Mouse (Mus musculus) common myeloid progenitor, adult 5-6 weeks (primary cell): ENCODE results near the gene Map3k9. TPM values are rescaled to one million over a fixed set of nuclear protein-coding genes. Genes with fewer than 3 reads are reported as not detected.
A peak's percentile ranks its signal among the peaks of the same experiment; 100 is the strongest.

Source experiments
- ATAC-seq: replicated peaks from 2 replicates; pipeline ENCODE4 v1.8.0; 2016; ENCODE audit warnings: low read depth, mild to moderate bottlenecking, moderate TSS enrichment, inconsistent platforms; ENCODE audit not compliant: poor library complexity, severe bottlenecking
- total RNA-seq: library from RNA; stranded (forward); fragments of 200-1000, 187-1606 nt; gene quantifications from 2 replicates; pipeline ENCODE4 v1.2.3, GENCODE M21; 2017

The Map3k9 gene
- total RNA-seq, 1 experiment from 2014 or later: 0.91 TPM

GRCm38 (mm10) chr12:81788672-81789084 lies 7.7 kb upstream of the Map3k9 start:
- peak; percentile 95 for ATAC-seq

GRCm38 (mm10) chr12:81787262-81787661 lies 6.3 kb upstream of the Map3k9 start:
- ATAC-seq: no peak

DNA sequence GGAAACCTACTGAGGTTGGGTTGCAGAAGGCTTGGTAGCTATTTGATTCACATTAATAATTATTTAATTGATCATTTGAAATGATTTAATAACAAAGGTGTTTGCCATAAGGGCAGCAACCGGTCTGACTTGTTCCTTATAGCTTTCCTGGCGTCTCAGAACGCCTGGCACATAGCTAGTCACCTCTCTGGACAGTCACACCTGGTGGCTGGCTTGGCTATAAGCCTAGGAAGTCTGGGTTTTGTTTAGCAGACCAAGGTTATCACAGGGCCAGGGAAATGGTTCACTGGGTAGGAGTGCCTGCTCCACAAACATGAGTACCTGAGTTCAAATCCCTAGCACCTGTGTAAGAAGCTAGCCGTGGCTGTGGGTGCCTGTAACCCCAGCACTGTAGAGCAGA lies 2.3 kb upstream of the Map3k9 start:
- no peak for ATAC-seq

DNA sequence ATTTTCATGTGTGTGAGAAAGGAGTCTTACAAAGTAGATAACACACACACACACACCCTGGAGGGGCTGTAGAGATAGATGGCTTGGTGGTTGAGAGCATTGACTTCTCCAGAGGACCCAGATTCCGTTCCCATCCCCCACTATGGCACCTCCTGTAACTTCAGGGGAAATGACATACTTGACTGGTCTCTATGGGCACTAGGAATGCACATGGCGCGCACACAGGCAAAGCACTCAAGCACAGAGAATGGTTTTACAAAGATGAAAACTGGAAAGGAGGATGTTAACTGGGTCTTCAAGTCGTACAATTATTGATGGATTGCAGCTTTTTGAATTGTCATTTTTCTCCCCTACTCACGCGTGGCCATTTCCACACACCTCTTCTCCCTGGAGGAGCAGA lies 1.6 kb upstream of the Map3k9 start:
- ATAC-seq: no peak

DNA sequence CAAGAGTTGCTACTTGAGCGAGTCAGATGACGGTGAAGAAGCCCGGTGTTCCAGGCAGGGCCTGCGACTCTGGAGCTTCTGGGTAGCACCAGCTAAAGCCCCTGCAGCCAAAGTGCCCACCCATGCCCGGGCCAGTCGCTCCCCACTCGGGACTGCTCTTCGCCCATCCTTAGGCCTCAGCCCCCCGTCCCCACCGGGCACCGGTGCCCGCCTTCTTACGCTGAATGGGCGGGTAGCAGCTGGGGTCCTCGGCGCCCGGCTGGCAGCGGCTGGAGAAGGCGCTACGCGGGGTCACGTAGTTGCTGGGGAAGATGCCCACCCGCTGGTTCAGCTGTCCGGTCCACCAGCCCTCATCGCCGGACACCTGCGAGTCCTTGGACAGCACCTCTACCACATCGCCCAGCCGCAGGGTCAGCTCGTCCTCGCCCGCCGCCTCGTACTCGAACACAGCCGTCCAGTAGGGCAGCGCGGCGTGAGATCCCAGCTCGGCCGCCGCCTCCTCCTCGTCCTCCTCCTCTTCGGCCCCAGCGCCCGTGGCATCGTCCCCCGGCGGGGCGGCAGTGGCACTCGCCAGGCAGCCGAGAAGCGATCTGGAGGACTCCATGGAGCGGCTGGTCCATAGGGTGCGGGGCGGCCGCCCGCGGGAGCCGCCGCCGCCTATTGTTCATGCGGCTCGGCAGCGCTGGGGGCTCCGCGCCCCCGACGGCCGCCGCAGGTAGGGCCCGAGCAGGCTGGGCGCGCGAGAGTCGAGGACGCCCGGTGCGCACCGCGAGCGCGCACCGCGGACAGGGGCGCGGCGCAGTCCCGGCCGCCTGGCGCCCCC lies 493 bp downstream of the Map3k9 start:
- no peak for ATAC-seq

DNA sequence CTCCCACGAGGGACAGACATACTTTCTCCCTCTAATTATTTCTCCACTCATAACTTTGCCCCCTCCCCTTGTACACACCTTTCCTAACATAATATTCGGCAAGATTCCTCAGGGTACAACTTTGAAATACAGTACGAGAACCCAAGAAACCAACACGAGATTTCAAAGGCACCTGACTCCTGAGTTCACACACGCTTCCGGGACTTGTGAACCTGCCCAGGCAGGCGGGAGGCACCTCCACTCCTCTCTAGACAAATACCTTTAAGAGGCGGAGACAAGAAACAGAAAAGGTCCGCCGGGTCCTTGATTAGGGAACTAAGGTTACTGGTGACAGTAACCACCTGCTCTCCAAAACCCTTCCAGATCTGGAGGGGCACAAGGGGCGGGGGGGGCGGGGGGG lies 1.1 kb downstream of the Map3k9 start:
- ATAC-seq: no peak

DNA sequence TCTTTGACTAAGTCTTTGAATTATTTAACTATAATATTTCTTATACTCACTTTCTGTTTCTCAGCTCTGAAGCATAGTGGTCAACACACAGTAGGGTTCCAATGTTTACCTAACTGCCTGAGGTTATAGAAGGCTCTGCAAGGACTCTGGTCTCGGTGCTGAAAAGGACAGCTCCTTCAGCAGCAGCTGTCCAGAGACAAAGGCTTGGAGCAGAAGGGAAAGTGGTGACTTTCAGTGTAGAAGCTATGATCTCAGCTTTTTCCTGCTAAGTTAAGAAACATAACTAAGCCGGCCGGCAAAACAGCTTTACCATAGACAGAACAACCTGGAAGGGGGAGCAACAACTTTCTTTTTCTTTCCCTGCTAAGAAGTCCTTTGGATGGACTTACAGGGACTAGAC lies 4.8 kb downstream of the Map3k9 start:
- no peak for ATAC-seq

- ATAC-seq: no peak
These were observed 5.3 kb downstream of the Map3k9 start for GRCm38 (mm10) chr12:81775641-81776040.

GRCm38 (mm10) chr12:81774186-81774585 lies 6.8 kb downstream of the Map3k9 start:
- no peak for ATAC-seq

DNA sequence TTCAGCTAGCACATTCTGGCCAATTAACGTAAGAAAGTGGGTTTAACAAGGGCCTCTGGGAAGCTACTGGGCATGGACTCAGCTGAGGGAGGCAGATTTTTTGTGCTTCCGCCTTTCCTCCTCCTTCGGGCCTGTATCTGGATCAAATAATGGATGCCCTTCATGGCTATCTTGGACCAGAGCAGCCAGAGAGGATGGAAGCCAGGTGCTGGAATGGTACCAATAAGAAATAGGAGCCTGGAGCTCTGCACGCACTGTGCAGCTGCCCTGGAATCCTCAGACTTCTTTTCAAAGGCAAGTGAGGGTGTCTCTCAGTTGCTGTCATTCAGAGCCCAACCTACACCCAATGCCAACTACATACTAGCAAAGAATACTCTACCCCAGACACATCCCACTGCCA lies 11.5 kb downstream of the Map3k9 start:
- ATAC-seq: no peak

GRCm38 (mm10) chr12:81765386-81765785 lies 15.6 kb downstream of the Map3k9 start:
- ATAC-seq: no peak

DNA sequence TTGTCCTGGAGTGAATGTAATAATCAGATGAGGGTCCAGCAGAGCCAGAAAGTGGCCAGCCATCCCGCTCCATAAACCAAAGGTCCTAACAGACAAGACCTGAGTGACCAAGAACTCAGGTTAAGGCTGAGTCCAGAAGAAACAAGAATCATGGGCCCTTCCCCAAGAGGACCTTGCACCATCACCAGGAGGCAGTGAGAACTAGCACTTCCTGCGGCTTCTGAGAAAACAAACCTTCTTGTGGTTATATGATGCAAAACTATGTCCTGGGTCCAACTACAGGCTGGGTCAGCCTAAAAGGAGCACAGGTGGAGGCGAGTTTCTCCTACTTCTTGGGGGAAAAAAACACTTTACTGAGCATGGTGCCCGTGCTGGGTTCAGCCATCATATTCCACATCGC lies 16.6 kb downstream of the Map3k9 start:
- ATAC-seq: no peak

GRCm38 (mm10) chr12:81754651-81755050 lies 26.3 kb downstream of the Map3k9 start:
- peak; percentile 82 for ATAC-seq

DNA sequence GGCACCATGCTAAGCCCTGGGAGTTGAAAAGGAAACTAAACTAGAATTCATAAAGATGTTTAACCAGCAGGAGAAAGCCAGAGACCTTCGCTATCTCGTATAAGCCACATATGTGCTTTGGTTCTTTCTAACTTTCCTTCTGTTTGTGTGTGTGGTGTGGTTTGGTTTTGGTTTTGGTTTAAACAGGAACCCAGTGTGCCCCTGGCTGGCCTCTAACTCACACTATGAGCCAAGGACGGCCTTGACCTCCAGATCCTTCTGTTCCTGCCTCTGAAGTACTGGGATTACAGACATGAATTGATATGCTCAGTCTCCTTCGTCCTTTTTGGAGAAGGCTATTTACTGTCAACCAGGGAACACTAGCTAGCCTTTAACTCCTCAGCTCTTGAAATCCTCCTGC lies 29.9 kb downstream of the Map3k9 start:
- ATAC-seq: peak; percentile 56

GRCm38 (mm10) chr12:81748918-81749317 lies 32.1 kb downstream of the Map3k9 start:
- ATAC-seq: no peak

DNA sequence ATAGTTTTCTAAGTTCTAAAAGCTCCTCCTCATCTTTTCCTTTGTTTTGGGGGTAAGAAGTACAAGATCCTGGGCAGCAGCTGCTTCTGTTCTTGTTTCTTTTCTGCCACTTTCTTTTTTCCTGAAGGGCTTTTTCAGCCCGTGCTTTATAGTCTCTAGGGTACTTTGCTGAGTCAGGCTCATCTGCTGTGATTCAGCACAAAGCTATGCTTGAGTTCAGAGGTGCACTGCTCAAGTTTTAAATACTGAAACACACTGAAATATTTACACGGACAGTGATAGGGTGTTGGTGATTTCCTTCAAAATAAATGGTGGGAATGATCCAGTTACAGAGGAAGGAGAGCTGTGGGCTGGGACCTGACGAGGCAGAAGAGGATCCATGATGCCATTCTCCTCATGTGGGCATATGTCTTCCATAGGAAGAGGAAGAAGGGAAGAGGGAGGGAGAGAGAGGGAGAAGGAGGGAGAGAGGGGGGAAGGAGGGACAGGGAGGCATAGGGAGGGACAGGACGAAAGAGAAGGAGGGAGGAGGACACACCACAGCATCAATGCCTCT lies 32.9 kb downstream of the Map3k9 start:
- no peak for ATAC-seq

DNA sequence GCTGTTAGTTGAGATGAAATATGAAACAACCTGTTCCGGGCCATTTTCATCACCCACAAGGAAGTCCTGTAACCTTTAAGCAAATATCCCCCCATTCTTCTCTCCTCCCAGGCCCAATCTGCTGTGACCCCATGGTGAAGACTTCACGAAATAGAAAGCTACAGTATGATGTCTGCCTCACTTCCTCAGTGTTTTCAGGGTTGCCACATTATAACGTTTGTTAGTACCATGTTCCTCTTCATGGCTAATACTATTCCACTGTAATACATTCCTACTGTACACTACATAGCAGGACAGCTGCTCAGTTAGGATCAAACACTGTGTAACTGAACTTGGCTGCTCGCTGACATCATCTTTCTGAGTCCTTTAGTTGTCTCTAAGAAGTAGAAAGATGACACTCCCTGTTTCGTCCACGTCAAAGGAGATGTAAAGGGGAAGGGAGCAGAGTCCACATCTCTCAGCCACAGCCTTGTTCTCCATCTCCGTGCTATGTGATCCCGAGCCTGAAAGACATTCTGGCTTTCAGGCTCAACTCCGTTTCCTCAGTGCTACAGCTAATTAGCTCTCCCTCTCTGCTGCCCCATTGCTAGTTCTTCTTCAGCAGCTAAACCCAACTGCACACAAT lies 34.5 kb downstream of the Map3k9 start:
- no peak for ATAC-seq

DNA sequence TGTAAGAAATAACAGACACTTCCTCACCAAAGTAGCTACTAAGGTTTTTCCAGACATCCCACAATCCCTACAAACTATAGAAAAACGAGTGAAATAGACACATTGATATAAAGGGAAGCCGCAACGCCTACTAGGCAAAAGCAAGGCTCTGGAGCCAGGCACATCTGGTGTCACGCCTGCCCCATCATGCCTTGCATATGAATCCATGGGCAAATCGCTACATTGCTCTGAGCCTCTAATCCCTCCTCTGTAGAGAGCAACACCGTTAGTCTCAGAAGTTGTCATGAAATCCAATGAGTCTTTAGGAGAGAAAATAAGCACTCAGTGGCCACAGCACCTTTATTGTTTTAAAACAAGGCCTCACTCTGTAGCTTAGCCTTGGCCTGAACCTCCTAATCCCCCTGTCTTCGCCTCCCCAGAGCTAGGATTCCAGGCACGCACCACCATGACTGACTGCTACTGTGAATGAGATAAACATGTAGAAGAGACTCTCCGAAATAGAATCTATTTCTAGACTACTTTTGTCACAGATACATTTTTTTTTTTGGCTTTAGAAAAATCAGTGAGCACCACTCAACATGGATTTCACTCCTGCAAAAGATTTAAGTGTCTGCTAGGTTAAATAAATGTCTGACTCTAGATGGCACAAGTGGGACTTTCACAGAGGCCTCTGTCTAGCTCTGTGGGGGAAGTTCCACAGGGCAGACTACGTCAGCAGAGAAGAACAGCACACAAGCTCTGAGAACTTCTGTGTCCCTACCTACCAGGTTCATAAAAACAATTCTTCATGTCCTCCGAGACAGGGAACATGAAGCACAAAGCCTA lies 45.5 kb downstream of the Map3k9 start:
- ATAC-seq: no peak; the same call in 1 of the 2 replicates

- no peak for ATAC-seq
These were observed 54.6 kb downstream of the Map3k9 start for GRCm38 (mm10) chr12:81726246-81726822.

DNA sequence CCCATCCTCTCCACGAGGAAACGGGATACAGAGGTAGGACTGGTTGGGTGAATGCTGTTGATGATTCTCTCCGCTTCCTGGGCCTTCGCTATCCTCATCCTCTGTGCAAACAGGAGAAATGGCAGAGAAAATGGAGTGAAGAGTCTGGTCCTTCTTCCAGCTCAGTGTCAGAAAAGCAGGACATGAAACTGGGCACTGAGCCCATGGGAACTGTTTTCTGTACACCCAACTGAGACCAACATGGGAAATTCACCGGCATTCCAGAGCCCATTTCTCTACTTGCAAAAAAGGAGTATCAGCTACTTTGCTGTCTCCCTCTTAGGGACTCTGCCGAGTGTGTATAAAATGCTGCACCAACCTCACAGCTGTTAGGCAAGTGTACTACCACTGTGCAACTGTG lies 56.2 kb downstream of the Map3k9 start:
- no peak for ATAC-seq
